Mouse (Mus musculus) MEL (cell line): ENCODE measurements around the gene Mmp11. TPM values are rescaled to one million over a fixed set of nuclear protein-coding genes. Genes with fewer than 3 reads are reported as not detected.

Source experiments
- CHD1 ChIP-seq: IDR thresholded peaks from 2 replicates; pipeline ENCODE4 v1.6.1; 2012; ENCODE audit warnings: low read depth, mild to moderate bottlenecking, inconsistent platforms, low read length, improper control_type of control experiment
- CHD2 ChIP-seq: IDR thresholded peaks from 2 replicates; pipeline ENCODE4 v1.6.1; 2011; ENCODE audit warnings: low read length, improper control_type of control experiment
- CTCF ChIP-seq, 3 experiments: IDR thresholded peaks in 2 of 3; conservative IDR thresholded peaks in 1 of 3; 2 replicates each; pipeline ENCODE4 v1.5.1; 2011 to 2012; ENCODE audit warnings: low read length in 3 of 3, low read depth in 2 of 3, mild to moderate bottlenecking in 2 of 3, improper control_type of control experiment in 1 of 3, inconsistent platforms in 1 of 3, mixed read lengths in 1 of 3, moderate library complexity in 1 of 3; ENCODE audit not compliant: control insufficient read depth in 1 of 3, insufficient read depth in 1 of 3, poor library complexity in 1 of 3, severe bottlenecking in 1 of 3
- E2F4 ChIP-seq: IDR thresholded peaks from 2 replicates; pipeline ENCODE4 v1.6.1; 2011; ENCODE audit warnings: low read depth, low read length, improper control_type of control experiment, borderline replicate concordance
- EP300 ChIP-seq, 2 experiments: IDR thresholded peaks; 2 replicates each; pipeline ENCODE4 v1.6.1; 2011; ENCODE audit warnings: improper control_type of control experiment in 2 of 2, low read length in 2 of 2, low read depth in 1 of 2, mild to moderate bottlenecking in 1 of 2
- ETS1 ChIP-seq: IDR thresholded peaks from 2 replicates; pipeline ENCODE4 v1.6.1; 2012; ENCODE audit warnings: low read depth, mild to moderate bottlenecking, inconsistent platforms, low read length, improper control_type of control experiment, moderate library complexity
- GABPA ChIP-seq: IDR thresholded peaks from 2 replicates; pipeline ENCODE4 v1.6.1; 2012; ENCODE audit warnings: low read depth, mild to moderate bottlenecking, inconsistent platforms, low read length, improper control_type of control experiment, moderate library complexity
- GATA1 ChIP-seq: IDR thresholded peaks from 2 replicates; pipeline ENCODE4 v1.6.1; 2011; ENCODE audit warnings: low read depth, low read length, improper control_type of control experiment
- JUND ChIP-seq: IDR thresholded peaks from 2 replicates; pipeline ENCODE4 v1.6.1; 2011; ENCODE audit warnings: low read depth, mild to moderate bottlenecking, improper control_type of control experiment, low read length
- MAZ ChIP-seq: IDR thresholded peaks from 2 replicates; pipeline ENCODE4 v1.6.1; 2012; ENCODE audit warnings: low read depth, mild to moderate bottlenecking, inconsistent platforms, low read length, improper control_type of control experiment
- MXI1 ChIP-seq: IDR thresholded peaks from 2 replicates; pipeline ENCODE4 v1.6.1; 2011; ENCODE audit warnings: mild to moderate bottlenecking, low read depth, low read length, improper control_type of control experiment
- MYB ChIP-seq: IDR thresholded peaks from 2 replicates; pipeline ENCODE4 v1.6.1; 2011; ENCODE audit warnings: mild to moderate bottlenecking, low read depth, low read length, improper control_type of control experiment
- NELFE ChIP-seq: IDR thresholded peaks from 2 replicates; pipeline ENCODE4 v1.6.1; 2011; ENCODE audit warnings: low read depth, low read length, improper control_type of control experiment
- NRF1 ChIP-seq: IDR thresholded peaks from 2 replicates; pipeline ENCODE4 v1.6.1; 2014; ENCODE audit warnings: low read depth, mild to moderate bottlenecking, inconsistent platforms, low read length, improper control_type of control experiment, moderate library complexity; ENCODE audit not compliant: poor library complexity, insufficient read depth, severe bottlenecking
- POLR2AphosphoS2 ChIP-seq: IDR thresholded peaks from 2 replicates; pipeline ENCODE4 v1.6.1; 2011; ENCODE audit warnings: low read length, improper control_type of control experiment
- POLR2AphosphoS5 ChIP-seq: IDR thresholded peaks from 2 replicates; pipeline ENCODE4 v1.6.1; 2012; ENCODE audit warnings: low read depth, borderline replicate concordance, mild to moderate bottlenecking, inconsistent platforms, low read length, moderate library complexity, mixed read lengths
- RAD21 ChIP-seq: IDR thresholded peaks from 2 replicates; pipeline ENCODE4 v1.6.1; 2011; ENCODE audit warnings: mild to moderate bottlenecking, low read depth, low read length, improper control_type of control experiment
- RCOR1 ChIP-seq: IDR thresholded peaks from 2 replicates; pipeline ENCODE4 v1.6.1; 2012; ENCODE audit warnings: low read depth, mild to moderate bottlenecking, inconsistent platforms, low read length, improper control_type of control experiment
- SMC3 ChIP-seq: IDR thresholded peaks from 2 replicates; pipeline ENCODE4 v1.6.1; 2011; ENCODE audit warnings: low read depth, low read length, improper control_type of control experiment
- TAL1 ChIP-seq: IDR thresholded peaks from 2 replicates; pipeline ENCODE4 v1.6.1; 2012; ENCODE audit warnings: mild to moderate bottlenecking, inconsistent platforms, low read length, moderate library complexity, mixed read lengths
- TBP ChIP-seq: IDR thresholded peaks from 2 replicates; pipeline ENCODE4 v1.8.0; 2011; ENCODE audit warnings: low read depth, low read length, improper control_type of control experiment
- TCF12 ChIP-seq: IDR thresholded peaks from 2 replicates; pipeline ENCODE4 v1.6.1; 2014; ENCODE audit warnings: low read depth, mild to moderate bottlenecking, inconsistent platforms, low read length, improper control_type of control experiment, moderate library complexity
- UBTF ChIP-seq: IDR thresholded peaks from 2 replicates; pipeline ENCODE4 v1.6.1; 2012; ENCODE audit warnings: low read depth, mild to moderate bottlenecking, inconsistent platforms, low read length, improper control_type of control experiment, moderate library complexity, borderline replicate concordance; ENCODE audit not compliant: insufficient read depth
- USF2 ChIP-seq, 2 experiments: IDR thresholded peaks; 2 replicates each; pipeline ENCODE4 v1.6.1; 2011 to 2012; ENCODE audit warnings: improper control_type of control experiment in 2 of 2, low read length in 2 of 2, borderline replicate concordance in 1 of 2, inconsistent platforms in 1 of 2, low read depth in 1 of 2, mild to moderate bottlenecking in 1 of 2; ENCODE audit not compliant: insufficient read depth in 1 of 2
- ZC3H11A ChIP-seq: IDR thresholded peaks from 2 replicates; pipeline ENCODE4 v1.6.1; 2012; ENCODE audit warnings: low read depth, mild to moderate bottlenecking, inconsistent platforms, low read length, improper control_type of control experiment
- polyA plus RNA-seq, 2 experiments: library from polyadenylated mRNA; stranded (reverse) in 1 of 2; unstranded in 1 of 2; fragments of >175 nt in 1 of 2; fragments of >200 nt in 1 of 2; gene quantifications; 2 replicates each; pipeline versions ENCODE4 v1.2.1 to v1.2.4; 2012; ENCODE audit warnings: low replicate concordance in 2 of 2, low read depth in 1 of 2; ENCODE audit not compliant: insufficient read length in 2 of 2, insufficient read depth in 1 of 2, missing spikeins in 1 of 2
- total RNA-seq: library from RNA; depleted of rRNA; stranded (reverse); fragments of 300-350 nt; gene quantifications from 2 replicates; pipeline ENCODE4 v1.2.3, GENCODE M21; 2012

Gene Mmp11
- total and polyA plus RNA-seq, 3 experiments: 1.3 to 5.9 TPM; not detected in 1

DNA sequence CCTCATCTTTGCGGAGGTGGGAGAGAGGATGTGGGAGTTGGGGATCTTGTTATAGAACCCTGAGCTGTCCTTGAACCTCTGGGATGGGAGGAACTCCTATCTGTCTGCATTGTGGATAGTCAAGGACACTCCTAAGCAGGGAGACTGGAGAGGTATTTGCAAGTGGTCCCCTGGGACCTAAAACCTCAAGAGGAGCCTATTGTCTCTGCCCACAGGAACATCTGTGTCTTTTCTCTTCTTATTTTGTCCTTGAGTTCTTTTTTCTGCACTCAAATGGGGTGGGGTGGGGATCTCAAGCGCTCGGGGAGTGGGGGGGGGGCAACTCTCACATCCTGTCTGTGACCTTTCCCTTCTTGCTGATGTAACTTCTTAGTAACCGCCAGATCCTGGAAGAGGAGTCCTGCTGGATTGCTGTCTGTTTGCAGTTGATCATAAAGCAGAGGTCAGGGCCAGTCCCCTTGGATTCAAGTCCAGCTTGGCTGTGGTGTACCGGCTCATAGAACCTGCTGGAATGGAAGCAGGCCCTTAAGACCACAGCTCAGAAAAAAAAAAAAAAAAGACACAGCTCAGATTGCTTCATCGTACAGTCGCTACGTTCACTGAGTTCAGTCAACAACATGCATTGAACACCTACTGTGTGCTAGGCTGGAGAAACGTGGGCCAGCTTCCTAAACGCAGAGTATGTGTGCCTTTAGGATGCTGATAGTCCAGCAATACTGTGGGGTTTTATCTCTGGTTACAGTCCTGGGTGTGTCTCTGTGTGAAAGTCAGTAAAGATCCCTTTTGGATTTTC lies 1.8 kb upstream of the Mmp11 start (continued):
- no peak for TF ChIP-seq CTCF (IDR thresholded peaks at IDR 0.05 in 2 of 3, conservative IDR thresholded peaks at IDR 0.05 in 1 of 3; ENCODE audit: control insufficient read depth in 1 of 3, insufficient read depth in 1 of 3, low read depth in 2 of 3, low read length in 3 of 3, poor library complexity in 1 of 3, severe bottlenecking in 1 of 3)
- 0 out of 2 replicates have a peak, but pooled peaks have one; percentile 50 for TF ChIP-seq RCOR1
- TF ChIP-seq POLR2AphosphoS2: 0 out of 2 replicates have a peak, but pooled peaks have one; percentile 26
- no peak for TF ChIP-seq CHD1
- TF ChIP-seq CHD2: no peak
- TF ChIP-seq SMC3: no peak
- TF ChIP-seq USF2 (IDR thresholded peaks at IDR 0.05; ENCODE audit: borderline replicate concordance in 1 of 2, insufficient read depth in 1 of 2, low read depth in 1 of 2, low read length in 2 of 2): no peak
- TF ChIP-seq TCF12: peak; percentile 70; the same call in 1 of the 2 replicates
- TF ChIP-seq POLR2AphosphoS5: no peak
- no peak for TF ChIP-seq JUND
- peak; percentile 69 to 77 for TF ChIP-seq EP300 (IDR thresholded peaks at IDR 0.05; ENCODE audit: low read depth in 1 of 2, low read length in 2 of 2)
- peak; percentile 52 for TF ChIP-seq GATA1
- no peak for TF ChIP-seq TBP
- no peak for TF ChIP-seq E2F4
- no peak for TF ChIP-seq GABPA
- no peak for TF ChIP-seq MAZ
- TF ChIP-seq NELFE: no peak
- no peak for TF ChIP-seq ZC3H11A
- no peak for TF ChIP-seq MYB
- peak; percentile 53 for TF ChIP-seq TAL1
- TF ChIP-seq MXI1: no peak
- no peak for TF ChIP-seq RAD21
- no peak for TF ChIP-seq UBTF
- TF ChIP-seq NRF1: no peak
- TF ChIP-seq ETS1: no peak
